Mouse (Mus musculus) activated CD4-positive, CD25-positive, alpha-beta regulatory T cell, adult 9 weeks (primary cell): ENCODE measurements around the gene Mlst8. TPM values are rescaled to one million over a fixed set of nuclear protein-coding genes. Genes with fewer than 3 reads are reported as not detected.

Source experiments
- polyA plus RNA-seq: library from polyadenylated mRNA; unstranded; fragments of 100-300 nt; shearing (Covaris generic); gene quantifications from one replicate; pipeline ENCODE4 v1.2.1, GENCODE M21; 2017

The Mlst8 gene
- 28.4 TPM for polyA plus RNA-seq

GRCm38 (mm10) chr17:24478663-24479380, at the start of gene Mlst8:
Gene Mlst8, minus strand, starts transcription at chr17:24479078.

GRCm38 (mm10) chr17:24527723-24528559, 49.1 kb upstream of the Mlst8 start, which contains the start of gene Traf7:
Gene Traf7, minus strand, starts transcription at chr17:24527938.

GRCm38 (mm10) chr17:24488186-24488661, 9.3 kb upstream of the Mlst8 start, which contains the start of gene Caskin1:
Gene Caskin1, plus strand, starts transcription at chr17:24488601.

GRCm38 (mm10) chr17:24473612-24474275, 5.1 kb downstream of the Mlst8 start, which contains the start of gene Bricd5:
Gene Bricd5, plus strand, starts transcription at chr17:24473884.

GRCm38 (mm10) chr17:24469910-24470602, 8.8 kb downstream of the Mlst8 start, which contains the start of the genes E4f1 and Pgp:
Gene E4f1, minus strand, starts transcription at chr17:24470313.
Gene Pgp, plus strand, starts transcription at chr17:24470392.

GRCm38 (mm10) chr17:24442632-24443155, 36.2 kb downstream of the Mlst8 start, which contains the start of gene Dnase1l2:
Gene Dnase1l2, minus strand, starts transcription at chr17:24443105.

GRCm38 (mm10) chr17:24426471-24427169, 52.3 kb downstream of the Mlst8 start, which contains the start of gene Eci1:
Gene Eci1, plus strand, starts transcription at chr17:24426641.

Other genes starting within 250 kb of the Mlst8 start
- 7.1 TPM for gene Ccnf, start 227.6 kb downstream of the Mlst8 start, polyA plus RNA-seq
- 0.39 TPM for gene Abca17, start 128.0 kb downstream of the Mlst8 start, polyA plus RNA-seq
- 41.4 TPM for gene Abca3, start 127.1 kb downstream of the Mlst8 start, polyA plus RNA-seq
- 194 TPM for gene Rnps1, start 64.5 kb downstream of the Mlst8 start, polyA plus RNA-seq
- gene Eci1, start 52.4 kb downstream of the Mlst8 start, polyA plus RNA-seq: 90.8 TPM
- 5.3 TPM for gene Dnase1l2, start 36.0 kb downstream of the Mlst8 start, polyA plus RNA-seq
- gene E4f1, start 8.8 kb downstream of the Mlst8 start, polyA plus RNA-seq: 70.7 TPM
- 3.8 TPM for gene Pgp, start 8.7 kb downstream of the Mlst8 start, polyA plus RNA-seq
- not detected for gene Bricd5, start 5.2 kb downstream of the Mlst8 start, polyA plus RNA-seq
- gene Caskin1, start 9.5 kb upstream of the Mlst8 start, polyA plus RNA-seq: 0.11 TPM
- gene Traf7, start 48.9 kb upstream of the Mlst8 start, polyA plus RNA-seq: 97.6 TPM
- 6.5 TPM for gene Rab26, start 55.1 kb upstream of the Mlst8 start, polyA plus RNA-seq
- 17.8 TPM for gene Pkd1, start 70.8 kb upstream of the Mlst8 start, polyA plus RNA-seq
- gene Tsc2, start 153.6 kb upstream of the Mlst8 start, polyA plus RNA-seq: 48.8 TPM
- gene Nthl1, start 153.6 kb upstream of the Mlst8 start, polyA plus RNA-seq: 6.0 TPM
- not detected for gene Slc9a3r2, start 171.2 kb upstream of the Mlst8 start, polyA plus RNA-seq
- gene Npw, start 179.4 kb upstream of the Mlst8 start, polyA plus RNA-seq: not detected
- gene Zfp598, start 190.6 kb upstream of the Mlst8 start, polyA plus RNA-seq: 2.3 TPM
- gene Syngr3, start 210.9 kb upstream of the Mlst8 start, polyA plus RNA-seq: 0.88 TPM
- gene Gfer, start 217.1 kb upstream of the Mlst8 start, polyA plus RNA-seq: 7.8 TPM
- 1.4 TPM for gene Noxo1, start 217.2 kb upstream of the Mlst8 start, polyA plus RNA-seq
- gene Tbl3, start 228.6 kb upstream of the Mlst8 start, polyA plus RNA-seq: 60.9 TPM
- not detected for gene Rnf151, start 239.0 kb upstream of the Mlst8 start, polyA plus RNA-seq
- 789 TPM for gene Rps2, start 239.0 kb upstream of the Mlst8 start, polyA plus RNA-seq
- 222 TPM for gene Ndufb10, start 245.4 kb upstream of the Mlst8 start, polyA plus RNA-seq
- gene Rpl3l, start 248.7 kb upstream of the Mlst8 start, polyA plus RNA-seq: not detected